Mouse (Mus musculus): ENCODE measurements around the gene Amigo2.

DNA sequence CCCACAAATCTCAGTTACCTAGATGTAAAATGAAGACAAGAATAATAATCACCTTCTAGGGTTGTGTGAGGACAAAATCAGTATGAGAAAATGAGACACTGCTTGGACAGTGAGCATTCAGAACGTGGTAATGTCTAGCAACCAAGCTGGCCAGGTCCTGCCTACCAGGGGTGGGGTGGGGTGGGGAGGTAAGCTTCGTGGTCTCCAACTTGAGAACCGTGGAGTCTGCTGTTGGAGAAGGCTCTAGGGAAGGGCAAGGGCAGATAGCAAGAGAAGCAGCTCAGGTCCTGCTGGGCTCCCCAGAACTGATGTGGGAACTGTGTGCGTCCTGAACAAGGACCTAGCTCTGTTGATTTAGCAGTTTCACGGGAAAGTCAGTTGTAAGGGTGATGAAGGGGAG lies 37.1 kb upstream of the Amigo2 start:
- TF ChIP-seq EP300 (IDR thresholded peaks at IDR 0.05; ENCODE audit: low read depth) (no peak), CTCF (IDR thresholded peaks at IDR 0.05; ENCODE audit: low read depth) (no peak)
